Mouse (Mus musculus): ENCODE results near the gene Foxa3.
"Not testable (repeated sequence)": the region's sequence is repeated elsewhere in the genome, so short reads cannot be mapped to it uniquely, and the experiment has no call there.

Gene Foxa3

DNA sequence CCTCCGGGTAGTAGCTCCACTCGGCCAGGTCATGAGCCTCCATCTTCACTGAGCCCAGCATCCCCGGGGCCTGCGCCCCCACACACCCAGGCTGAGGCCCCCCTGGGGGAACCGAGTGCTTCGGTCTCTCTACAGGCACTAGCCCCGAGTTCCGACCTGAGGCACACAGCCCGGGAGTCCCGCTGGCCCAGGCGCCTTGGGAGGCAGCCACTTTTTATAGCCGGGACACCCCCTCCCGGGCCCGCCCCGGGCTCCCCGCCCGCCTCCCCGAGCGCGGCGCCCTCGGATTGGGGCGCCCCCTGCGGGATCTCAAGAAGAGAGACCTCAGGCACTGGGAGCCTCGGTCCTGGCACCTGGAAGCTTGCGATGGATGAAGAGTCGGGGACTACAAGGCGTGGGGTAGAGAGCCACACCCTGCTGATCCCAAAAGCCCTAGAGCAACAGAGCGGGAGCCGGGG is at the start of gene Foxa3:
Foxa3 (minus strand) TSS at position 182 of the 458 bp plus-strand sequence.
- DNase-seq (ENCODE audit: low read depth, low spot score), result no peak

DNA sequence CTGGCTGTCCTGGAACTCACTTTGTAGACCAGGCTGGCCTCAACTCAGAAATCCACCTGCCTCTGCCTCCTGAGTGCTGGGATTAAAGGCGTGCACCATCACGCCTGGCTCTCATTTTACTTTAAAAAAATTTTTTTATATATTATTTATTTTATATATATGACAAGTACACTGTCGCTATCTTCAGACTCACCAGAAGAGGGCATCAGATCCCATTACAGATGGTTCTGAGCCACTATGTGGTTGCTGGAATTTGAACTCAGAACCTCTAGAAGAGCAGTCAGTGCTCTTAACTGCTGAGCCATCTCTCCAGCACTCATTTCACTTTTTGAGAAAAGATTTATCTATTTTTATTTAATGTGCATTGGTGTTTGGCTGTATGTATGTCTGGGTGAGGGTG is 47.7 kb upstream of the Foxa3 start:
- DNase-seq (ENCODE audit: low read depth, low spot score), result not testable (repeated sequence)

- DNase-seq (ENCODE audit: low read depth, low spot score), result no peak
Measured at GRCm38 (mm10) chr7:19069500-19069899, 46.2 kb upstream of the Foxa3 start.

DNA sequence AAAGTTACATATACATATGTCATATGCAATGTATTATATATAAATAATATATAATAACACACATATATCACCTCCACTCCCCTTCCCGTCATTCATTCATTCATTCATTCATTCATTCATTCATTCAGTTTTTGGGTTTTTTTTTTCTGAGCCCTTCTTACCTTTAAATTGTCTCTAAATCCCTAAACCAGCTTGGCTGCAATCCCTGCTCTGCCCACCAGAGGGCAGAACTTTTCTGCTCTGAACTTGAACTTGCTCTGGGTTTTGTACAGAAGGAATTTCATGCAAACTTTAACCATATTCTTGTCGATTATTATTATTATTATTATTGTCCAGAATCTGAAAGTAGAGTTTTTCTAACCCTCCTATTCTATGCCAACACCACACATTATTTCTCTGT is 45.4 kb upstream of the Foxa3 start:
- peak; percentile 52 for DNase-seq (ENCODE audit: low read depth, low spot score)

GRCm38 (mm10) chr7:19067935-19068334 is 44.6 kb upstream of the Foxa3 start:
- no peak for DNase-seq (ENCODE audit: low read depth, low spot score)

GRCm38 (mm10) chr7:19067063-19067462 is 43.7 kb upstream of the Foxa3 start:
- no peak for DNase-seq (ENCODE audit: low read depth, low spot score)

- no peak for DNase-seq (ENCODE audit: low read depth, low spot score)
Measured at GRCm38 (mm10) chr7:19065896-19066295, 42.6 kb upstream of the Foxa3 start.

GRCm38 (mm10) chr7:19057405-19057804 is 34.1 kb upstream of the Foxa3 start:
- no peak for DNase-seq (ENCODE audit: low read depth, low spot score)

- no peak for DNase-seq (ENCODE audit: low read depth, low spot score)
Measured at GRCm38 (mm10) chr7:19055108-19055507, 31.8 kb upstream of the Foxa3 start.

- DNase-seq (ENCODE audit: low read depth, low spot score), result no peak
Measured at GRCm38 (mm10) chr7:19054777-19055076, 31.4 kb upstream of the Foxa3 start.

DNA sequence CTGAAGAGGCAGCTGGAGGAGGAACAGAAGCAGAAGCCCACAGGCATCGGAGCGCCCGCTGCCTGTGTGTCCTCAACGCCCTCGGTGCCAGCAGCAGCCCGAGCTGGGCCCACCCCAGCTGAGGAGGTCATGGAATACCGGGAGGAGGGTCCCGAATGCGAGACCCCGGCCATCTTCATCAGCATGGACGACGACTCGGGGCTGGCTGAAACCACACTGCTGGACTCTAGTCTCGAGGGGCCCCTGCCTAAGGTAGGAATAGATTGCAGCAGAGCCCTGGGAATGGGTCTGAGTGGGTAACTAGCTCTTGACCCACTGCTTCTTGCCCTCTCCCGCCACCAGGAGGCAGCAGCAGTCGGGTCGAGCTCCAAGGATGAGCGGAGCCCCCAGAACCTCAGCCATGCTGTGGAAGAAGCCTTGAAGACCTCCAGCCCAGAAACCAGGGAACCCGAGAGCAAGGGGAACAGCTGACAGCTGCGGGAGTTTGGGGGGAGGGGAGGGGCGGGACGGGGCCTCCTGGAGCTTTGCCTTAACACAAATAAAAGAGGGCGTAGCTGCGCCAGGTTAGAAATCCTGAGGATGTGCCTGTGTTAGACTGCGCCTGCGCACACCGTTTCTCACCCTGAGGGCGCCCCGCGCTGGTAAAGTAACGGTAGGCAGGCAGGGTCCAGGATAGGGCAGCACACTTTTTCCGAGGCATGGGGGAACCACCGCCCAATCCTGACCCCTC is 30.9 kb upstream of the Foxa3 start, which contains the start of gene Rsph6a:
Rsph6a (plus strand) TSS at position 644 of the 730 bp plus-strand sequence.
- peak; percentile 58 for DNase-seq (ENCODE audit: low read depth, low spot score)

DNA sequence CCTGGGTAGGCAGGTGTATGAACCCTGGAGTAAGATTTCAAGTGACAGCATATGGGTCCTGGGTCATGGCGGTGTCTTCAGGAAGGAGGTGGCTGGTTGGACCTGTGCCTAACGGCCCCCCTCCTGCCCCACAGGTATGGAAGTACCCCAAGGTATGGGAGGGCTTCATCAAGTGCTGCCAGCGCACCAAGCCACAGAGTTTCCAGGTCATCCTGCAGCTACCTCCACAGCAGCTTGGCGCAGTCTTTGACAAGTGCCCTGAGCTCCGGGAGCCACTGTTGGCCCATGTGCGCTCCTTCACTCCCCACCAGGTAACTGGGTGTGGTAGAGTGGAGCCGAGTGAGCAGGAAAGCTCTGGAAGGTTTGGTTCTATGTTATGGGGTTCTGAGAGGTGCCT is 29.8 kb upstream of the Foxa3 start:
- DNase-seq (ENCODE audit: low read depth, low spot score), result no peak

DNA sequence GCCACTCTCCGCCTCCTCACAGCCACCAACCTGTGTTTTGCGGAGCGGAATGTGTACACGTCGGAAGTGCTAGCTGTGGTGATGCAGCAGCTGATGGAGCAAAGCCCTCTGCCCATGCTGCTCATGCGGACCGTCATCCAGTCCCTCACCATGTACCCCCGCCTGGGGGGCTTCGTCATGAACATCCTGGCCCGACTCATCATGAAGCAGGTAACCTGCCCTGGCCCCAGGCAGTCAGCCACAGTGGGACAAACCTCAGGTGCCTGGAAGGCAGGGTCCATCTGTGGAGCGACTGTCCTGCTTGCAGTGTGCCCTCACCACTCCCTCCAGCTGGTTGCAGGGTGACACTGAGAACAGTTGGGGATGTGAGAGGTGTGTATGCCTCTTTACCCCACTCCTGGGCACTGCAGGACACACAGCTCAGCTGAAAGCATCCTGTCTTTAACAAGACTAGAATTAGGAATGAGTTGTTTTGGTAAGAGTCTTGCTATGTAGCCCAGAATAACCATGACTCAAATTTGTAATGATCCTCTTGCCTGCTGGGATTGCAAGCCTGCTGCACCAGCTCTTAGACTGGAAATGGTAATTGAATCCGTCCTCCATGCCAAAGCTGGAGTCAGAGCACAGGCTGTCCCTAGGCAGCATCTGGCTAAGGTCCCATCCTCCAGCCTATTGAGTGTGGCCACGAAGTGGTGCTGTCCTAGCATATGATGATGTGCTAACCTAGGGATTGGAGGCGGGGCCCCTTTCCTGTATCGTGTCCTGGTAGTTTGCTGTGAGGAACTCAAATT is 29.2 kb upstream of the Foxa3 start:
- no peak for DNase-seq (ENCODE audit: low read depth, low spot score)

- DNase-seq (ENCODE audit: low read depth, low spot score), result no peak
Measured at GRCm38 (mm10) chr7:19051161-19051560, 27.8 kb upstream of the Foxa3 start.

DNA sequence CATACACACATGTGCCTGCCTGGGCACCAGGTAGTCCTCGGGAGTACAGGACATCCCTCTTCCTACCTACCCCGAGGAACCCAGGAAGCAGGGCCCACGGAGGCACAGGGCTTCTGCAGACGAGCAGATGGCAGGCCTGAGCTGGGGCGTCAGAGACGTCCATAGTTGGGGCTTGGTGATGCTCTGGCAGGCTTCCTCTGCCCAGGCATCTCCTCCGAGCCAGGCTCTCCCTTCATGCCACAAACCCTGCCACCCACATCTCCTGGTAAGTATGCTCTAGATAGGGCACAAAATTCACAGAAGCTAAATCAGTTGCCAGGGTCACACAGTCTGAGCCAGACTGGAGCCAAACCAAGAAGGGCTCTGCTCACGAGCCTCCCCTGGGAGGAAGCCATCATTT is 26.8 kb upstream of the Foxa3 start:
- no peak for DNase-seq (ENCODE audit: low read depth, low spot score)

- no peak for DNase-seq (ENCODE audit: low read depth, low spot score)
Measured at GRCm38 (mm10) chr7:19049252-19049651, 25.9 kb upstream of the Foxa3 start.

DNA sequence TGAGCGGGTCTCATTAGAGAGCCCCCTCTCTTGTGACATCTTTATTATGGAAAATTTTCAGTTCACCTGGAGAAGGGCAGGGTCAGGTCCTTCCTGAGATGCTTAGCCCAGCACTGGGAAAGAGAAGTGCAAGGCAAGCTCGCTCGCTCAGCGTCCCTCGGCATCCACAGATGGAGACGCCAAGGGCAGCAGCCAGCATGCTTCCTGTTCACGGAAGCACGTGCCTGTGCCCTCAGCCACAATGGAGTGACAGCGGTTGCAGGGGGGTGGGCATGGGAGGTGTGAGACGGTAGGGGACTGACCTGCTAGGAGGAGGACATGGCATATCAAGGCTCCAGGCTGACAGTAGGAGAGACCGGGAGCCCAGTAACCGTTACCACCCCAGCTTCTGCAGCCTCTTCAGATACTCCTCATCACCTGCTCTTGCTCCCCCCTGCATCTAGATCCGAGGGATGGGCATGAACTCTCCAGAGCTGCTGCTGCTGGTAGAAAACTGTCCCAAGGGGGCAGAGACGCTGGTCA is 24.7 kb upstream of the Foxa3 start:
- DNase-seq (ENCODE audit: low read depth, low spot score), result no peak

DNA sequence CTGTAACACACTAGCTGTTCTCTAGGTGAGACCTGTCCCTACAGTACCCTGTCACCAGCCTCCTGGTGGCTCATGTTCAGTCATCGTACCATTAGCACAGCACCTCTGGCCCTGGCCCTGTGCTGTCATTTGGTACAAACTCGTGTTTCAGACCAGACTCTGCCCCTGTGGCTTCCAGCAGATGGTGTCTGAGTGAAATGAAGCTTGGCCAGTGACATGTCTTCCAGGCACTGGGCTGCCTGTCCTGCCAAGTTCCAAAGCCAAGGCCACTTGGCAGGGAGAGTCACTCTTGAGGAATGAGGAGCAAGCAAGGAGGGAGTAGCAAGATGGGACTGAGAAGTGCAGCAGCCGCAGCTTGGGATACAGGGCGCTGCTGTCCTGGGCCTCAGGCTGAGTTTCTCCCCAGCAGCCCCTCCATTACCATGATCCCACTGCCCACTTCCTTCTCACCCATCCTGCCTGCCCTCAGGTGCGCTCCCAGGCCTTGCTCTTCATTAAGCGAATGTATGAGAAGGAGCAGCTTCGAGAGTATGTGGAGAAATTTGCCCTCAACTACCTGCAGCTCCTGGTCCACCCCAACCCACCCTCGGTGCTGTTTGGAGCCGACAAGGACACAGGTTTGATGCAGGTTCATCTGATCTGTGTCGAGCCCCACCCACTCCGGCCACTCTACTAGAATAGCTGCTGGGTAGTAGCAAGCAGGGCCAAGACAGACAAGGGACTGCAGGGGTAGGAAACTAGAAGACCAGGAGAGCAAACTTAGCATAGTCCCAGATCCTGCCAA is 23.1 kb upstream of the Foxa3 start:
- no peak for DNase-seq (ENCODE audit: low read depth, low spot score)

- DNase-seq (ENCODE audit: low read depth, low spot score), result no peak
Measured at GRCm38 (mm10) chr7:19044616-19045015, 21.3 kb upstream of the Foxa3 start.

GRCm38 (mm10) chr7:19031641-19032040 is 8.3 kb upstream of the Foxa3 start:
- no peak for DNase-seq (ENCODE audit: low read depth, low spot score)

- no peak for DNase-seq (ENCODE audit: low read depth, low spot score)
Measured at GRCm38 (mm10) chr7:19029084-19029653, 5.8 kb upstream of the Foxa3 start.

DNA sequence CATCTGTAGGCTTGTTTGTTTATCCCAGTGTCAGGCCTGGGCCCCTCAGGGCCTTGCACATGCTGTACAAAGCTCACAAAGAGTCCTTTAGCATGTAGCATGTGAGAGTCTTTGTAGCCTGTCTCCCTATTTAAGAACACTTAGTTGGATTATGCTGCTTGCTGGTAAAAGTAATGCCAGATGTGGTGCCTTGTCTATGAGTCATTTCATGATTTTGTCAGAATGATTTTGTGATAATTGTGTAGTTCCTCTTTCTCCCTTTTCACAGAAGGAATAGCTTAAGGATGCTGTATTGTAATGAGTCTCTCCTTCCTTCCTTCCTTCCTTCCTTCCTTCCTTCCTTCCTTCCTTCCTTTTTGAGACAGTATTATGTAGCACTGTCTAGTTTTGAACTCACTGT is 4.7 kb upstream of the Foxa3 start:
- DNase-seq (ENCODE audit: low read depth, low spot score), result no peak
